Mouse (Mus musculus): Measurements from ENCODE around the gene Ttc3. TPM values are rescaled to one million over a fixed set of nuclear protein-coding genes. Genes with fewer than 3 reads are reported as not detected.

The Ttc3 gene
- polyA plus RNA-seq, 2 experiments: 9.2 to 20.3 TPM

- DNase-seq (ENCODE audit: low read depth in 3 of 3, low spot score in 3 of 3): no peak
- TF ChIP-seq EP300 (IDR thresholded peaks at IDR 0.05; ENCODE audit: low read depth) (no peak), CTCF (IDR thresholded peaks at IDR 0.05; ENCODE audit: low read depth) (no peak)
Observed at GRCm38 (mm10) chr16:94395051-94395450, 24.6 kb downstream of the Ttc3 start.

GRCm38 (mm10) chr16:94396641-94397040 lies 26.2 kb downstream of the Ttc3 start:
- Histone ChIP-seq H3K9me3 (ENCODE audit: control insufficient read depth, low read length) (no peaks in the 10 kb centered on the region), H3K27me3 (ENCODE audit: control insufficient read depth, insufficient read depth, low read length) (no peaks in the 10 kb centered on the region), H3K4me2 (ENCODE audit: low read depth) (no peak overlapping the region), H3K9ac (replicated peaks) (no peak overlapping the region), H3K36me3 (replicated peaks; ENCODE audit: control insufficient read depth, insufficient read depth, low read depth) (no peaks in the 10 kb centered on the region; the same call in 1 of the 2 replicates), H3K4me3 (ENCODE audit: insufficient read depth in 1 of 2, low read depth in 2 of 2, low read length in 2 of 2) (no peak overlapping the region), H3K27ac (no peak overlapping the region), H3K4me1 (replicated peaks; ENCODE audit: control insufficient read depth in 2 of 2, insufficient read depth in 2 of 2, low read length in 1 of 2) (0 out of 4 replicates have a peak, but pooled peaks cover 0 to 1% of the 10 kb centered on the region in 2 experiments)
- no peak for DNase-seq (ENCODE audit: low read depth in 3 of 3, low spot score in 3 of 3)
- ATAC-seq (ENCODE audit: insufficient read depth): no peak
- 44% methylated on average over 7 of the region's 7 CpGs for WGBS (ENCODE audit: insufficient replicate concordance)
- no peak for TF ChIP-seq CTCF (IDR thresholded peaks at IDR 0.05; ENCODE audit: low read depth)
- no peak for TF ChIP-seq EP300 (IDR thresholded peaks at IDR 0.05; ENCODE audit: low read depth)

More at GRCm38 (mm10) chr16:94395051-94395450, 24.6 kb downstream of the Ttc3 start:
- Histone ChIP-seq H3K27me3 (ENCODE audit: control insufficient read depth, insufficient read depth, low read length) (no peaks in the 10 kb centered on the region), H3K4me3 (ENCODE audit: insufficient read depth in 1 of 2, low read depth in 2 of 2, low read length in 2 of 2) (no peak overlapping the region), H3K4me2 (ENCODE audit: low read depth) (no peak overlapping the region), H3K27ac (no peak overlapping the region), H3K36me3 (replicated peaks; ENCODE audit: control insufficient read depth, insufficient read depth, low read depth) (no peaks in the 10 kb centered on the region; the same call in 1 of the 2 replicates), H3K4me1 (replicated peaks; ENCODE audit: control insufficient read depth in 2 of 2, insufficient read depth in 2 of 2, low read length in 1 of 2) (0 out of 4 replicates have a peak, but pooled peaks cover 0 to 1% of the 10 kb centered on the region in 2 experiments), H3K9me3 (ENCODE audit: control insufficient read depth, low read length) (no peaks in the 10 kb centered on the region), H3K9ac (replicated peaks) (no peak overlapping the region)
- no peak for ATAC-seq (ENCODE audit: insufficient read depth)
- whole genome bisulfite sequencing (ENCODE audit: insufficient replicate concordance): 67% methylated on average over 3 of the region's 3 CpGs

- no peaks in the 10 kb centered on the region for H3K9me3 ChIP-seq (ENCODE audit: control insufficient read depth, low read length)
- H3K27me3 ChIP-seq (ENCODE audit: control insufficient read depth, insufficient read depth, low read length): no peaks in the 10 kb centered on the region
- H3K4me3 ChIP-seq (ENCODE audit: insufficient read depth in 1 of 2, low read depth in 2 of 2, low read length in 2 of 2): no peak overlapping the region
- no peak for ATAC-seq (ENCODE audit: insufficient read depth)
- H3K9ac ChIP-seq (replicated peaks): no peak overlapping the region
- H3K27ac ChIP-seq: no peak overlapping the region
- WGBS (ENCODE audit: insufficient replicate concordance): 62% methylated on average over 2 of the region's 2 CpGs
- peaks cover 0 to 3% of the 10 kb centered on the region in 2 experiments; a peak in 1 of 4 replicates for H3K4me1 ChIP-seq (replicated peaks; ENCODE audit: control insufficient read depth in 2 of 2, insufficient read depth in 2 of 2, low read length in 1 of 2)
- no peak for DNase-seq (ENCODE audit: low read depth in 3 of 3, low spot score in 3 of 3)
- no peak overlapping the region for H3K4me2 ChIP-seq (ENCODE audit: low read depth)
- no peaks in the 10 kb centered on the region; the same call in 1 of the 2 replicates for H3K36me3 ChIP-seq (replicated peaks; ENCODE audit: control insufficient read depth, insufficient read depth, low read depth)
- TF ChIP-seq EP300 (IDR thresholded peaks at IDR 0.05; ENCODE audit: low read depth): no peak
- no peak for TF ChIP-seq CTCF (IDR thresholded peaks at IDR 0.05; ENCODE audit: low read depth)
Observed at GRCm38 (mm10) chr16:94399141-94399540, 28.7 kb downstream of the Ttc3 start.

GRCm38 (mm10) chr16:94401636-94402035 lies 31.2 kb downstream of the Ttc3 start:
- H3K27me3 ChIP-seq (ENCODE audit: control insufficient read depth, insufficient read depth, low read length): no peaks in the 10 kb centered on the region
- no peak overlapping the region for H3K9ac ChIP-seq (replicated peaks)
- H3K9me3 ChIP-seq (ENCODE audit: control insufficient read depth, low read length): no peaks in the 10 kb centered on the region
- ATAC-seq (ENCODE audit: insufficient read depth): no peak
- no peak for TF ChIP-seq CTCF (IDR thresholded peaks at IDR 0.05; ENCODE audit: low read depth)
- TF ChIP-seq EP300 (IDR thresholded peaks at IDR 0.05; ENCODE audit: low read depth): no peak
- H3K36me3 ChIP-seq (replicated peaks; ENCODE audit: control insufficient read depth, insufficient read depth, low read depth): no peaks in the 10 kb centered on the region
- H3K4me2 ChIP-seq (ENCODE audit: low read depth): no peak overlapping the region
- no peak for DNase-seq (ENCODE audit: low read depth in 3 of 3, low spot score in 3 of 3)
- 57% methylated on average over 2 of the region's 2 CpGs for WGBS (ENCODE audit: insufficient replicate concordance)
- H3K4me1 ChIP-seq (replicated peaks; ENCODE audit: control insufficient read depth in 2 of 2, insufficient read depth in 2 of 2, low read length in 1 of 2): peaks cover 0 to 3% of the 10 kb centered on the region in 2 experiments; a peak in 1 of 4 replicates
- no peak overlapping the region for H3K4me3 ChIP-seq (ENCODE audit: insufficient read depth in 1 of 2, low read depth in 2 of 2, low read length in 2 of 2)
- no peak overlapping the region for H3K27ac ChIP-seq

GRCm38 (mm10) chr16:94402185-94402584 lies 31.8 kb downstream of the Ttc3 start:
- no peak for TF ChIP-seq CTCF (IDR thresholded peaks at IDR 0.05; ENCODE audit: low read depth)
- TF ChIP-seq EP300 (IDR thresholded peaks at IDR 0.05; ENCODE audit: low read depth): no peak
- Histone ChIP-seq H3K36me3 (replicated peaks; ENCODE audit: control insufficient read depth, insufficient read depth, low read depth) (no peaks in the 10 kb centered on the region), H3K4me3 (ENCODE audit: insufficient read depth in 1 of 2, low read depth in 2 of 2, low read length in 2 of 2) (no peak overlapping the region), H3K9me3 (ENCODE audit: control insufficient read depth, low read length) (no peaks in the 10 kb centered on the region), H3K27me3 (ENCODE audit: control insufficient read depth, insufficient read depth, low read length) (no peaks in the 10 kb centered on the region), H3K27ac (no peak overlapping the region), H3K4me1 (replicated peaks; ENCODE audit: control insufficient read depth in 2 of 2, insufficient read depth in 2 of 2, low read length in 1 of 2) (peaks cover 0 to 3% of the 10 kb centered on the region in 2 experiments; a peak in 1 of 4 replicates), H3K9ac (replicated peaks) (no peak overlapping the region), H3K4me2 (ENCODE audit: low read depth) (no peak overlapping the region)
- DNase-seq (ENCODE audit: low read depth in 3 of 3, low spot score in 3 of 3) (no peak), ATAC-seq (ENCODE audit: insufficient read depth) (no peak)
- 58% methylated on average over 4 of the region's 4 CpGs for WGBS (ENCODE audit: insufficient replicate concordance)
